Comparison of ENCODE assay signal across 24 mouse cellular contexts in genomic region chr9:70042935-70043334, GRCm38 (mm10). TPM values are rescaled to one million over a fixed set of nuclear protein-coding genes. Genes with fewer than 3 reads are reported as not detected.
"Had no signal": no experiment of that assay in that cellular context is flagged by ENCODE, and none has a peak within 500 bp of the region (broad histone marks: within the 10 kb centered on the region; RNA-seq: fewer than 3 reads in every experiment).

No protein-coding gene starts in this region.

- ATAC-seq: intestine, embryonic 15.5 days had no signal

- H3K27me3 ChIP-seq: intestine, embryonic 15.5 days; limb, embryonic 12.5 days; limb, embryonic 15.5 days had no signal

- DNase-seq: kidney, adult 11 months; kidney, adult 8-10 months; kidney, postnatal 4 days; left cerebral cortex, postnatal 4 days; lung, adult 2 months; lung, postnatal 14 days; lung, postnatal 4 days; midbrain, embryonic 14.5 days; thymus, postnatal 25 days had no signal

- H3K4me3 ChIP-seq: intestine, embryonic 15.5 days; limb, embryonic 12.5 days; limb, embryonic 15.5 days had no signal

- H3K4me2 ChIP-seq: intestine, embryonic 15.5 days; limb, embryonic 12.5 days; limb, embryonic 15.5 days; midbrain, embryonic 11.5 days had no signal

- H3K27ac ChIP-seq: intestine, embryonic 15.5 days; kidney, postnatal 0 days; limb, embryonic 12.5 days; limb, embryonic 15.5 days; stomach, postnatal 0 days had no signal

- H3K9ac ChIP-seq: intestine, embryonic 15.5 days; limb, embryonic 12.5 days; limb, embryonic 15.5 days had no signal

- H3K9me3 ChIP-seq: intestine, embryonic 15.5 days; limb, embryonic 12.5 days; limb, embryonic 15.5 days had no signal

- H3K36me3 ChIP-seq: intestine, embryonic 15.5 days; limb, embryonic 12.5 days; limb, embryonic 15.5 days had no signal

RNA-seq across cellular contexts. Expression of gene Gcnt3, which starts 5.0 kb away (rescaled TPM):
- total RNA-seq: layer of hippocampus, adult 18-20 months; layer of hippocampus, postnatal 14 days; left cerebral cortex, adult 8-10 months; left cerebral cortex, postnatal 14 days; left cerebral cortex, postnatal 4 days; megakaryocyte progenitor cell, adult 5-6 weeks; megakaryocyte-erythroid progenitor cell, adult 5-6 weeks had no signal
- polyA plus RNA-seq: limb, embryonic 12.5 days; lung, adult 2 months; midbrain, embryonic 11.5 days; midbrain, embryonic 14.5 days; midbrain, postnatal 0 days; neural tube, embryonic 11.5 days; neural tube, embryonic 14.5 days had no signal
